Mouse (Mus musculus): ENCODE measurements around the gene Mmp28.

Gene Mmp28

DNA sequence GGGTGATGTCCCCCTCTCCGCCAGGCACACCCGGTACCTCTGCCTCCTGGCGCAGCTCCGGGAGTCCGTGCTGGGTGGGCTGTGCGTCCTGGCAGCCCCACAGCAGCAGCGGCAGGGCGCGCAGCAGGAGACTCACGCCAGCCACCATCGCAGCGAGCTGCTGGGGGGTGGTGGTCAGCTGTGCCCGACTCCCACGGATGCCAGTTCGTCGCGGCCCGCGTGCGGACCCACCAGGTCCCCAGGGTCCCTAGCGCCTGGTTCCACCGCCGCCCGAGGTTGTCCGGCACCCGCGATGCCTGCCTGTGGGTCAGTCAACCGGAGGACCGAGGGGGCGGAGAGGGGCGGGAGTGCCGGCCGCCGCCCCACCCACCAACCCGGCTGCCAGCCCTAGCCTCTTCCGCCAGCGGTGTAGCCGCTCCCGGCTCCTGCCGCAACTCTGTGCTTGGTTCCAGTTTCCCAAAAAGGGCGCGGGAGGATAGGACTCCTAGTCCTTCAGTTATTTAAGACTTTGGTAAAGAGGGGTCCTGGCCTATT lies at the start of gene Mmp28:
Mmp28 (minus strand) TSS at position 361 of the 534 bp plus-strand sequence.
- peak; percentile 32 for DNase-seq

DNA sequence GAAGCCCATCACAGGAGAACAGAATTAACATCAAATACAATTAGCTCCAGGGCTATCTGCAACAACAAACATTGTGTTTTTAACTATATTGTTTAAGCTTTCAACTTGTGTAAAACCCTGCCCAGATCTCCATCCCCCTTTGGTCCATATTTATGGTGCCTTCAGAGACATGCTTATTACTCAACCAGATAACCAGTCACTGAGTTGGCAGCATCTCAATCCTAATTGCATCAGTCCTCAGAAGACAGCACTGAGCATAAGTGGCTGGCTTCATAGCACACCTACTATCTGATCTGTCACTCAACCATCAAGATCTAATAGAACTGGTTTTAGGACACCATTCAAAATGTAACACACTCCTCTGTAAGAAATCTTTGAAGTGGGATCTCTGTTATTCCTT lies 46.6 kb upstream of the Mmp28 start:
- DNase-seq = no peak

DNA sequence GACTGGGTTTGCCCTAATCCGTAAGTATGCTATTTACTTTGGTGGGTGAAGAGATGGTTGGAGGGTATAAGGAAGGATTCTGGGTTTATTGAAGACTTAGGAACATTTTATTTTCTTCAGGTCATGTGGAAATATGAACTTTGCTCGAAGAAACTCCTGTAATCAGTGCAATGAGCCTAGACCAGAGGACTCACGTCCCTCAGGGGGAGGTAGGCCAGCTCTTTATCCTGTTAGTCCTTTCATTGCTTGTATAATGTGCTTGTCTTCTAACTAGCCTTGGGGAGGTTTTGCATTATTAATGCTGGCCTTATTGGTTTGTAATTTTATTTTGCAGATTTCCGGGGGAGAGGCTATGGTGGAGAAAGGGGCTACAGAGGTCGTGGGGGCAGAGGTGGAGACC lies 41.4 kb upstream of the Mmp28 start:
- no peak for DNase-seq

DNA sequence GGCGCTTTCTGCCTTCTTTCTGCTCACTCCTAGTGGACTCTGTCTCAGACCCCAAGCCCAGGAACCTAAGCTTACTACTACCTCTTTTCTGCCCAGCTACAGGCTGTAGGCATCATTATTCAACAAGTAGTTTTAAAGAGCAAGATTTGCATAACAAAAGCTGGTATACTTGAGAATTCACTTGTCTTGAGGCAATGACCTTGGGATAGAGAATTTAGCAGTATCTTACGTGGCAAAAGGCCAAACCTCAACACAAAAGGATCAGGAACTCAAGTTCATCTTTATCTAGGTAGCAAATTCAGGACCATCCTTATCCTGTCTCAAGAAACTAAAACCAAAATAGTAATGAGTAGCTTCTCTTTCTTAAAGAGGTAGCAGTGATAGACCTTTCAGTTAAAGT lies 32.7 kb upstream of the Mmp28 start:
- DNase-seq = no peak

GRCm38 (mm10) chr11:83491488-83491887 lies 28.6 kb upstream of the Mmp28 start:
- DNase-seq = no peak

DNA sequence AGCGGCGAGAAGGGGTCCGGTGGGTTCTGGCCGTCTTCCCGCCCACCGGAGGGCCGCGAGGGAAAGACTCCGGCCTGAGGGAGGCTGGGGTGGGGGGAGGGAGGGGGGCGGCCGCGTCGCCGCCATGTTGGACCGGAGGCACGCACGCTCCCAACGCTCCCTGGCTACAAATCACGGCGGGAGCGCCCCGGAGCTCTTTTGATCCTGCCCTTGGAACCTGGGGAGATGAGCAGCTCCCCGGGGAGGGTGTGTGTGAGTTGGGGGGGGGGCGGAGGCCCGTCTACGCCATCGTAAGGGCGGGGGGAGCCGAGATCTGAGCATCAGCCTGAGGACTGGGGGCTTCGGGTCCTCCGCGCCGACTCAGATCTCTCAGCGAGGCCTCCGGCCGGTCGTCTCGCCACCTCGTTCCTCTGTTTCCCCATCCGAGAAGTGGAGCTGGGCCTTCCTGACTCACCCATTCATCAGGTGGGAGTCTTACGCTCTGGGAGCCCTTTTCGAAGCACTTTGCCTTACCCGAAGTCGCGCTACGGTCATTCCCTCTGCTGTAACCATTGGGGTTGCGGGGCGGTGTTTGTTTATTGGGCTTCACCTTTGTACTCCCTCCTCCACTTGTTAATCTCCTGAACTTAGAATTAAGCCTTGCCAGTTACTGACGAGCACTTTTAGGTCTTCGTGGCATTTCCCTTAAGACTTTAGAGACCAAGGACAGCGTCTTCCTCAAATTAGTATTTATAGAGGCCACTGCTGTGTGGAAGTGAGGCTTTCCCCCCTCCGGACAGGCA lies 10.6 kb upstream of the Mmp28 start:
- DNase-seq = peak; percentile 55

GRCm38 (mm10) chr11:83472324-83473234 lies 9.7 kb upstream of the Mmp28 start, which contains the start of gene Taf15:
TSS of gene Taf15 (plus strand) at chr11:83473086.
- DNase-seq = peak; percentile 98

DNA sequence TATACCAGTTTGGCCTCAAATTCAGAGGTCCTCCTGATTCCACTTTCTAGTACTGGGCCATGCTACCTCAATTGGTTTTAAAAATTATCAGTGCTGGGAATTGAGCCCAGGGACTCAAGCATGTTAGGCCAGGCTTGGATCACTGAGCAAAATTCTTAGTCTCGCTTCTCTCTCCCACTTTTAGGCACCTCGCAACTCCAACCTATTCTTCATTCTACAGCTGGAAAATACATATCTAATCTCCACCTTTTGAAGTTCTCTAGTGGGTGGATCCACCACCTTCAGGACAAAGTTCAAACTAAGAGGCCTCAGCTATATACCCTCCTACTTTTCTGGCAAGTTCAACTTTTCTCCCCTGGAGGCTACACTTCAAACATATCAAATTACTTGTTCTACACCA lies 8.9 kb upstream of the Mmp28 start:
- DNase-seq = no peak

DNA sequence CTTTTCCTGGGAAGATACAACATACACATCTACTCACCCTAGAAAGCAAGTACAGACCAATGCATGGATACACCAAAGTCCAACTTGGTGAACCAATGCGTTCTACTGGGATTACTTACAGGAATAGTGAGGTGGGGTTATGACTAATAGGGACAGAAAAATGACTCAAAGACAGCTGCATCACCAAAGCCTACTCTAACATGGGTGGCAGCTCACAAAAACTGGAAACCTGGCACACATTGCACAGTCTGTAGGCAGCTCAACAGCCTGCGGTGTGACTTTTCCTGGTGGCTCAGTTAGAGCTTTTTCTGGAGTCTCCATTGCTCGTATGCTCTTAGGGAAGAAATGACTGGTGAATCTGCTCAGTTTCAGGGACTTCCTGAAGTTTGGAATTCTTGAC lies 5.9 kb upstream of the Mmp28 start:
- DNase-seq = no peak

DNA sequence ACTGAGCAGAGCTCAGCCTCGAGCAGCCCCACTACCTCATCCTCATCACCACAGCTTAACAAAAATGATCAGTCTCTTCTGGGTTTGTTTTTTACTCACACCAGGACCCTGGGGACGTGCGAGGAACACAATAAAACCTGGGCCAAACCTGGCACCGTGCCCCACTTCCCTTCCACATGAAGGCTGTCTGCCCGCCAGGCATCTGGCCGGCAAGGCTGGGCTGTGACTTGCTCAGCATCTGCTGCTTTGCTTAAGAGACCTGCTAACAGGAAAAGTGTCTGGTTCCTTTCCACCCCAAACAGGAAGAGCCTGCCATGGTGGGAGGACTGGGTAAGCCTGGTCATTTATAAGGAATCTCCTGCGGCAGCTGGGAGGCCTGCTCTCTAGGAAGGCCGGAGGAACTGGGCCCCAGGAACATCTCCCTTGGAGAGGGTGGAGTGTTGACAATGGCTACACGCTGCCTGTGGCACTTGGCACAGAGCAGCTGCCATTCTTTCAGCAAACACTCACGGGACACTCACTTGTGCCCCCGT lies 4.3 kb upstream of the Mmp28 start:
- no peak for DNase-seq

DNA sequence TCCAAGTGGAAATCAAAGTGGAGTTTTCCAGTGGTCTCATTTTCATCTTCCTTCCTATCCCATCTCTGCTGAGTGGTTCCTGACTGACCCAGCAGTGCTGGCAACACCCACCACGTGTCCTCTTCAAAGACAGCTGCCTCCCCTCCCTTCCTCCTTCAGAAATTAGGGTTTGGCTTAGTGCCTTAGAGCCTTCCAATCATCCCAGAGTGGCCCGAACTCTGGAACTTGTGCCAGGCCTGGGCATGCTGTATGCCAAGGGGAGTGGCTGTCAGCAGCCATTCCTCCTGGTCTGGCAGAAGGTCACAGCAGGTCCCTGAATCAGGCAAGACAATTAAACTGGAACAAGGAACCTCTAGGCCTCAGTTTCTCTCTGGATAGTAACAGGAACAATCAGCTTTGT lies 3.1 kb upstream of the Mmp28 start:
- DNase-seq = no peak

GRCm38 (mm10) chr11:83461462-83462027 lies 1.3 kb downstream of the Mmp28 start:
- no peak for DNase-seq

DNA sequence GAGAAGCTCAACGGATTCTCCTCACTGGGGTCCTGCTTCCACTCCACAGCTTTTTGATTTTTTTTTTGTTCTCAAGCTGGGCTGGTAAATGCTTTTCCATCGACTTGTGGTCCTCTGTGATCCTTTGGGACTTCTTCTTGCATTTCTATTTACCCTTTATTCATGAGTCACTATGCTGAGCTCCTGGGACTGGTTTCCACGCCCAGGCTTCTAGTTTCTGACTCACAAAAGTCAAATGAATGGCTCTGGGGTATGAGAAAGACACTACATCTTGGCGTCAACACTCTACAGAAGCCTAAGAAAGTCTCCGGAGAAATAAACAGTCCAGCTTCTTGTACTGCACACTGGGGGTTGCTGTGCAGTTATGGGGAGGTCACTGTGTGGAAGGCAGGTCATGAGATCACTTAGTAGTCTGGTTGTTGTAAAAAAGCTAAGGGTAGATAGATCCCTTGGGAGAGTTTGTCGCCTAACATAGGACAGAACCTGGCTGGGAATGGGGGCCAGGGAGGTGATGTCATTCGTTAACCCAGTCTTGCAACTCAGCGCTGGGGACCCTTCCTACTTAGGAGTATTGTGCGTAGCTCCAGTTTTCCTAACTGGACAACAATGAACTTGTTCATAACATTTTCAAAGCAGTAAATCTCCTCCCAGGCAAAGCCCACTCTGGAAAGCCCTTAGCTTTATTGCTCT lies 4.8 kb downstream of the Mmp28 start:
- no peak for DNase-seq

DNA sequence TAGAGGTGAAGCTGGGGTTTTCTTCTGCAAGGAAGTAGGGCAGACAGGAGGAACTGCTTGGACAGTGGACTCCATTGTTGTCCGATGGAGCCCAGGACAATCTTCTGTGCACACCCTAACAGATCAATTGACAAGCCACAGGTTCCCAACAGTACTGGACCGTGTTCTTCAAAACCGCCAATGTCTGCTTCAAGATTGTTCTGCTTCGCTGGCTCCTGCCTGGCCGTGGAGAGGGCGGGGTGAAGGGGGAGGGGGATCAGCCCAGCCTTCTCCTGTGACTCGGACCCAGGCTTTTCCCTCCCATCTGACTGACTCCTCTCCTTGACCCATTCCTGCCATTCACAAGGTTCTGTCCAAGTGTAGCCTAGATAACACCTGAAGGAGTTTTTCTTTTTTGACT lies 5.6 kb downstream of the Mmp28 start:
- no peak for DNase-seq

DNA sequence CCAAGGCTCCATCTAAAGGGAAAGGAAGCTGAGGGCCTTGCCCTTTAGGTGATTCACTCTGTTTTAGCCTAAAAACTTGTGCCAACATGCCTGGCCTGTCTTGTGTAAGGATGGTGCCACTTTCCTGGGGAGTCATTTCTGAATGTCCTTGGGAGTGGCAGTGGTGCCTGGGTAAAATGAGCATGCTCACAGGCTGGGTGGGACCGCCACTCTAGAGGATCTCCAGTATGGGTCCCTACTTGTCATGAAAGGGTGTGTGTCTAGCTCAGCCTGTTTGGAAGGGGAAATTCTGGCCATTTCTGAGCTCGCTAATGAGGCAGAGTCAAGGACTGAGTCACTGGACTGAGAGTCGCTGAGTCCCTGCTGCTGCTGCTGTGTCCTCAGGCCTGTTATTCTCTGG lies 7.3 kb downstream of the Mmp28 start:
- no peak for DNase-seq

GRCm38 (mm10) chr11:83454548-83454947 lies 8.3 kb downstream of the Mmp28 start:
- peak; percentile 56 for DNase-seq

DNA sequence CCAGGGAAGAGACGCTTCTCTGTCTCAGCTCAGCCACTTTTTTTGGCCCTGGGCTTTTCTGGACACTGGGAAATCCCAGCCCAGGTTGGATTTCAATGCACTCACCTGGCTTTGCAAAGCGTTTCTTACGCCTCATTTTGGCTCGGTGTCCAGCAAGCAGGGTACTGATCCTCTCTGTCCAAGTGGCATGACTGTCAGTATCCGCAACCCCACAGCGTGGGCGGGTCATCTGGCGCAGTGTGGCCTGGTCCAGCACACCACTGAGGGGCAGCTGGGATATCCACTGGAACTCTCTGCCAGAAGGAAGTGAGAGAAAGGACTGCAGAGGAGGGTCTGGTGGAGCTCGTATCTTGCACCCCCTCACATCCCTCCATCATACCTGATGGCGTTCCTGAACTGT lies 11.6 kb downstream of the Mmp28 start:
- no peak for DNase-seq

- no peak for DNase-seq
Observed at GRCm38 (mm10) chr11:83450550-83450949, 12.3 kb downstream of the Mmp28 start.

DNA sequence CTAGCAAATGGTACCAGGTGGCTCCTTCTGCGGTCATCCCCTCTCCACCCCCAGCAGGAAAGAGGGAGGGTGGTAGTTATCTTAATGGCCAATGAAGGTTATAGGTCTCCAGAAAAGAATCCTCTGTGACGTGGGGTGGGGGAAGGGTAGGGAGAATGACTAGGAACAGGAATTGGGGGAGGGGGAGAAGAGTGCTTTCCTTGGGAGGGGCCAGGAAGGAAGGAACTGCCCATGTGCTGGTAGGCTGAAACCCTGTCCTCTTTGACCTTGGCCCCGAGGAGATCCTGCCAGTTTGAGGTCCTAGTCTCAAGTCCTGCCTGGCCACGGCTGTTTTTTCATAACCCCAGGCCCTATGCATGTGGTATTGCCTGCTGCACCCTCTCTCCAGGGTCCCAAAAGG lies 13.6 kb downstream of the Mmp28 start:
- no peak for DNase-seq

DNA sequence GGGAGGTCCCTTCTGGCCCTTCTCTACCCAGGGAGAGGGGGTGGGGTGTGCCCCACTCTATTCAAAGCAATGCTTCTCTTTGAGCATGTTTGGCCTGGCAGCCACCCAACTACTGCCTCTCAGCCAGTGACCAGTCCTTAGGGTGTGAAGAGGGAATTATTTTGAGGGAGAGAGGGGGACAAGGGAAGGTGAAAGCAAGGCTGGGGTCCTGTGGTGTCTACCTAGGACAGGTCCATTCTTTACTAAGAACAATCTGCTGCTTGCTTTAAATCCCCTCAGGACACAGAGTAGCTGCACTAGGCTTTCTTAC lies 14.0 kb downstream of the Mmp28 start:
- no peak for DNase-seq

GRCm38 (mm10) chr11:83448021-83448926 lies 14.6 kb downstream of the Mmp28 start:
- no peak for DNase-seq

DNA sequence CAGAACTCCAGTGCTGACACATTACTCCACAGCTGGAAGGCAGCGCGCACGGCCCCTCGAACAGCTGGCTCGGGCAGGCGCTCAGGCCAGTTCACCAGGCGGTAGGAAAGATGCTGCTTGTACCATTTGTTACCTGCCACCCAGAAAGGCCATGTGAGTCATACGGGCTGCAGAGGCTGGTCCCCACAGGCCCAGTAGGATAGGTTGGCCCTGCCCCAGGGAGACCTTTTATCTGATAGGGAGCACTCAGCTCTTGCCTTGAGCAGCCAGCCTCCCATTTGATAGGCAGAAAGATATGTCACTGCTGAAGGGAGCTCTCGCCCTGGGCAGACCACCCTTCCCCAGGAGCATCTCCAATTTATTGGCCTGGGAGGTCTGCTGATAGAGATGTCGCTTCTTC lies 15.3 kb downstream of the Mmp28 start:
- no peak for DNase-seq
